Mouse (Mus musculus): ENCODE measurements around the gene Phrf1. TPM values are rescaled to one million over a fixed set of nuclear protein-coding genes. Genes with fewer than 3 reads are reported as not detected.
"Not testable (repeated sequence)": the region's sequence is repeated elsewhere in the genome, so short reads cannot be mapped to it uniquely, and the experiment has no call there.

The Phrf1 gene
- total and polyA plus RNA-seq, 3 experiments = 10.2 to 32.1 (median 26.8) TPM

- Histone ChIP-seq H3K4me3 (no peak overlapping the region), H3K27me3 (ENCODE audit: control insufficient read depth, insufficient read depth, low read length) (no peaks in the 10 kb centered on the region), H3K36me3 (ENCODE audit: control insufficient read depth, insufficient read depth, low read length) (peaks cover 6% of the 10 kb centered on the region), H3K9ac (ENCODE audit: low read depth, low read length) (no peak overlapping the region), H3K4me1 (ENCODE audit: control insufficient read depth, insufficient read depth, low read length) (peaks cover 9% of the 10 kb centered on the region), H3K79me2 (replicated peaks; ENCODE audit: control insufficient read depth, insufficient read depth, low read length) (peaks cover 8% of the 10 kb centered on the region), H3K27ac (no peak overlapping the region)
- intact Hi-C loops (cut with DNase I) = no loop called here
- WGBS = 89% methylated on average over 10 of the region's 10 CpGs
- no peak for TF ChIP-seq EP300 (IDR thresholded peaks at IDR 0.05; ENCODE audit: insufficient read depth, low read depth, low read length)
- TF ChIP-seq CTCF (IDR thresholded peaks at IDR 0.05) = no peak
- no peak for TF ChIP-seq POLR2A (IDR thresholded peaks at IDR 0.05; ENCODE audit: insufficient read depth, low read depth, low read length)
- DNase-seq = no peak
Measured at GRCm38 (mm10) chr7:141231551-141231950, 3.0 kb downstream of the Phrf1 start.

GRCm38 (mm10) chr7:141250486-141250885 is 21.9 kb downstream of the Phrf1 start:
- H3K27me3 ChIP-seq (ENCODE audit: control insufficient read depth, insufficient read depth, low read length); H3K4me1 ChIP-seq (ENCODE audit: control insufficient read depth, insufficient read depth, low read length); H3K36me3 ChIP-seq (ENCODE audit: control insufficient read depth, insufficient read depth, low read length); H3K4me3 ChIP-seq; DNase-seq; H3K27ac ChIP-seq; intact Hi-C loops (cut with DNase I); H3K79me2 ChIP-seq (replicated peaks; ENCODE audit: control insufficient read depth, insufficient read depth, low read length); H3K9ac ChIP-seq (ENCODE audit: low read depth, low read length): not testable (repeated sequence)
- 77% methylated on average over 4 of the region's 4 CpGs for WGBS

GRCm38 (mm10) chr7:141256159-141256558 is 27.6 kb downstream of the Phrf1 start:
- H3K27ac ChIP-seq = no peak overlapping the region
- intact Hi-C loops (cut with DNase I) = no loop called here
- no peaks in the 10 kb centered on the region for H3K79me2 ChIP-seq (replicated peaks; ENCODE audit: control insufficient read depth, insufficient read depth, low read length)
- 81% methylated on average over 10 of the region's 10 CpGs for WGBS
- no peak overlapping the region for H3K9ac ChIP-seq (ENCODE audit: low read depth, low read length)
- DNase-seq = no peak
- H3K27me3 ChIP-seq (ENCODE audit: control insufficient read depth, insufficient read depth, low read length) = no peaks in the 10 kb centered on the region
- H3K36me3 ChIP-seq (ENCODE audit: control insufficient read depth, insufficient read depth, low read length) = no peaks in the 10 kb centered on the region; the same call in 1 of the 2 replicates
- TF ChIP-seq EP300 (IDR thresholded peaks at IDR 0.05; ENCODE audit: insufficient read depth, low read depth, low read length) (no peak), POLR2A (IDR thresholded peaks at IDR 0.05; ENCODE audit: insufficient read depth, low read depth, low read length) (no peak), CTCF (IDR thresholded peaks at IDR 0.05) (no peak)
- no peaks in the 10 kb centered on the region for H3K4me1 ChIP-seq (ENCODE audit: control insufficient read depth, insufficient read depth, low read length)
- no peak overlapping the region for H3K4me3 ChIP-seq

- intact Hi-C loops (cut with DNase I) = no loop called here
- Histone ChIP-seq H3K27ac (no peak overlapping the region), H3K27me3 (ENCODE audit: control insufficient read depth, insufficient read depth, low read length) (no peaks in the 10 kb centered on the region), H3K4me3 (no peak overlapping the region), H3K9ac (ENCODE audit: low read depth, low read length) (no peak overlapping the region), H3K79me2 (replicated peaks; ENCODE audit: control insufficient read depth, insufficient read depth, low read length) (no peaks in the 10 kb centered on the region), H3K36me3 (ENCODE audit: control insufficient read depth, insufficient read depth, low read length) (no peaks in the 10 kb centered on the region), H3K4me1 (ENCODE audit: control insufficient read depth, insufficient read depth, low read length) (peaks cover 3% of the 10 kb centered on the region)
- no peak for DNase-seq
- no peak for TF ChIP-seq CTCF (IDR thresholded peaks at IDR 0.05)
- no peak for TF ChIP-seq POLR2A (IDR thresholded peaks at IDR 0.05; ENCODE audit: insufficient read depth, low read depth, low read length)
- WGBS = 69% methylated on average over 3 of the region's 3 CpGs
Measured at GRCm38 (mm10) chr7:141261480-141261879, 32.9 kb downstream of the Phrf1 start.

DNA sequence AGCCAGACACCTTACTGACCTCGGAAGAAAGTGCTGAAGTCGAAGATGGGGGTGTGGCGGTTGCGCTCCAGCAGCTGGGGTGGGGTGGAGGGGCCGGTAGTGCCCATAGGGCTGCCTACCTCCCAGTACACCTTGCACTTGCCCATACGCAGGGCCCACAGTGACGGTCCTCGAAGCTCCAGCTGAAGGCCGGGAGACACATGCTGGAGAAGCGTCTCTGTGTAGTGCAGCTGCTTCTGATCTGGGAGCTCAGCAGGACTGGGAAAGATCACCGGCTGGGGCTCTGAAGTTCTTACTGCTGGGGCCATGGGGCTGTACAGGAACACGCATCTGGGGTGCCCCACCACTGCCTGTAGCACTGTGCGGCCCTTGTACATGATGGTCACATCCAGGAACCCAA is 35.1 kb downstream of the Phrf1 start:
- no peak for DNase-seq
- no peak for TF ChIP-seq EP300 (IDR thresholded peaks at IDR 0.05; ENCODE audit: insufficient read depth, low read depth, low read length)
- no peak for TF ChIP-seq CTCF (IDR thresholded peaks at IDR 0.05)
- TF ChIP-seq POLR2A (IDR thresholded peaks at IDR 0.05; ENCODE audit: insufficient read depth, low read depth, low read length) = no peak
- Histone ChIP-seq H3K9ac (ENCODE audit: low read depth, low read length) (no peak overlapping the region), H3K79me2 (replicated peaks; ENCODE audit: control insufficient read depth, insufficient read depth, low read length) (no peaks in the 10 kb centered on the region), H3K4me1 (ENCODE audit: control insufficient read depth, insufficient read depth, low read length) (peaks cover 5% of the 10 kb centered on the region), H3K27me3 (ENCODE audit: control insufficient read depth, insufficient read depth, low read length) (no peaks in the 10 kb centered on the region), H3K4me3 (no peak overlapping the region), H3K36me3 (ENCODE audit: control insufficient read depth, insufficient read depth, low read length) (no peaks in the 10 kb centered on the region), H3K27ac (no peak overlapping the region)
- intact Hi-C loops (cut with DNase I) = no loop called here
- 83% methylated on average over 13 of the region's 13 CpGs for WGBS

DNA sequence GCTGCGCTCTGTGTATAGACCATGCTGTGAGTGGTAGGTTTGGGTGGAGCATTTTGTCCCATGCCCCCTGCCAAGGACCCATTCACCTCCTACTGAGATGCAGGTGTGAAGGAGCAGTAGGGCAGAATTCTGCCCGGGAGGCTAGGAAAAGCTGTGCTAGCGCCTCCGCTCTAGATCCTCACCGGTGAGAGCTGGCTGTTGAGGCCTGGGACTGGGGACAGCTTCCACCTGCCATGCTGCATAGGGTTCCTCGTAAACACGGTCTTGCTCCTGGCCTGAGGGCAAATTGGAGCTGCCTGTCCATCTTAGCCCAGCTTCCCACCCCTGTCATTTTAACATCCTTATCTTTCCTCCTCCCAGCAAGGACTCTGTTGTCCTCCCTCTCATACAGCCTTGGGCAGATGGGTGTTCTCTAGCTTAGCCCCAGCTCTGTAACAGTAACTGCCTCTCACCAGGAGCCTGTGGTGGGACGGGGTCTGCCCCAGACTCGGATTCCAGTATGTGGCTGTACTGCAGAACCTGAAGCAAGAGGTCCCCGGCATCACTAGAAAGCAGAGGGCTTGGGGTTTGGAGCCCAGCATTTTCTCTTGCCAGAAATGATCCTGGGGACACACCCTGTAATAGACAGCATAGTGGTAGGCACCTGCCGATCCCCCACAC is 35.6 kb downstream of the Phrf1 start:
- Histone ChIP-seq H3K4me1 (ENCODE audit: control insufficient read depth, insufficient read depth, low read length) (peaks cover 5% of the 10 kb centered on the region), H3K79me2 (replicated peaks; ENCODE audit: control insufficient read depth, insufficient read depth, low read length) (no peaks in the 10 kb centered on the region), H3K27me3 (ENCODE audit: control insufficient read depth, insufficient read depth, low read length) (no peaks in the 10 kb centered on the region), H3K9ac (ENCODE audit: low read depth, low read length) (no peak overlapping the region), H3K36me3 (ENCODE audit: control insufficient read depth, insufficient read depth, low read length) (no peaks in the 10 kb centered on the region), H3K27ac (no peak overlapping the region), H3K4me3 (no peak overlapping the region)
- 79% methylated on average over 11 of the region's 11 CpGs for WGBS
- TF ChIP-seq EP300 (IDR thresholded peaks at IDR 0.05; ENCODE audit: insufficient read depth, low read depth, low read length) (no peak), CTCF (IDR thresholded peaks at IDR 0.05) (no peak), POLR2A (IDR thresholded peaks at IDR 0.05; ENCODE audit: insufficient read depth, low read depth, low read length) (no peak)
- DNase-seq = no peak
- intact Hi-C loops (cut with DNase I) = no loop called here
